Mouse (Mus musculus) granulocyte monocyte progenitor cell, adult 5-6 weeks (primary cell): ENCODE measurements at regions not wholly inside any gene's neighbourhood (a gene's known extent, or its start where the extent isn't known, plus 50 kb on each side); places are given as distances from the start of the nearest gene placed in this dataset.
A peak's percentile ranks its signal among the peaks of the same experiment; 100 is the strongest.
"Not testable (repeated sequence)": the region's sequence is repeated elsewhere in the genome, so short reads cannot be mapped to it uniquely, and the experiment has no call there.

Experiments
- ATAC-seq: replicated peaks from 2 replicates; pipeline ENCODE4 v1.8.0; 2016; ENCODE audit warnings: mild to moderate bottlenecking, moderate TSS enrichment, inconsistent platforms; ENCODE audit not compliant: poor library complexity, severe bottlenecking

DNA sequence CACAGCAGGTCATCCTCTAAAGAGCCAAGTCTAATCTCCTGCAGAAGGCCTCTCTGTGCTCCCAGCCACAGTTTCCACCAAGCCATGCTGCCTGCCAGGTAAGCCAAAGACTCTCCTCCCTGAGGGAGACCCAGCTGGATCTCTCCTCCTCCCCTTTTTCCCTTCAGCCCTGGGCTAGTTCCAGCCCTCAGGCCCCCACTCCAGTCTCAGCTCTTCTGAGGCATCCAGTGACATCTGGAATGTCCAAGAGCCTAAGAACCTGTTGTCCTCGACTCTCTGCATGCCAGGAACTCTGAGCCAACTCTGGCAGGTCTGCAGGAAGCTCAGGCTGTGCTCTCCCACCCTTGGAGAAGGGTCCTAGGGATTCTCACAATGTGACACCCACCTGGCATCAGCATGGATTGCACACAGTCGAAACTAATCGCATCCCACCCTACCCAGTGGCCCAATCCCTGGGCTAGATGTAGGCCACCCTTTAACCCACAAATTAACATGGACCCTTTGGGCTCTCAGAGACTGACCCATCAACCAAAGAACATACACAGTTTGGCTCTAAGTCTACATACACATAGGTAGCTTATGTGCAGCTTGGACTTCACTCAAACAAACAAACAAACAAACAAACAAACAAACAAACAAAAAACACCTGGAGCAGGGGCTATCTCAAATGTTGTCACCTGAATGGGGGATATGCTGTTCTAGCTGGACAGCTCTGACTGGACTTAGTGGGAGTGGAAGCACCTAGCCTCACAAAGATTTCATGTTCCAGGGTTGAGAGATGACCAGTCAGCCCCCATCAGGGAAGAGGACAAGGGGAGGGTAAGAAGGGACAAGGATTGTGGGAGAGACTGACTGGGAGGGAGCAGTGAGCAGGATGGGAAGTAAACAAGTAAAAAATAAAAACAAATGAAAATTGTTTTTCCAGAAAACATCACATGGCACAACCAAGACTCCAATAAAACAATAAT lies 57.9 kb upstream of the Zfp709 start:
- not testable (repeated sequence) for ATAC-seq

DNA sequence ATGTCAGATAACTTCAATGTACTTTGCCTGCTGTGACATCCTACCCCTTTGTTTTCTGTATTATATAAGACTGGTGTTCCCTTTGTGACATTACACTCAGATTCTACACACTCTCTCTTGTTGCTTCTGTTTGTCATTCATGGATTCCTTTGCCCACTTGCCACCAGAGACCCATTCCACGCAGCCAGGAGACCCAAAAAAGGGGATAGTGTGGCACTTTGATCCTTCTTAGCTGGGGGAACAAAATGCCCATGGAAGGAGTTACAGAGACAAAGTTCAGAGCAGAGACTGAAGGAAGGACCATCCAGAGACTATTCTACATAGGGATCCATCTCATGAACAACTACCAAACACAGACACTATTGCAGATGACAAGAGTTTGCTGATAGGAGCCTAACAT lies 59.1 kb upstream of the Zfp709 start:
- not testable (repeated sequence) for ATAC-seq

DNA sequence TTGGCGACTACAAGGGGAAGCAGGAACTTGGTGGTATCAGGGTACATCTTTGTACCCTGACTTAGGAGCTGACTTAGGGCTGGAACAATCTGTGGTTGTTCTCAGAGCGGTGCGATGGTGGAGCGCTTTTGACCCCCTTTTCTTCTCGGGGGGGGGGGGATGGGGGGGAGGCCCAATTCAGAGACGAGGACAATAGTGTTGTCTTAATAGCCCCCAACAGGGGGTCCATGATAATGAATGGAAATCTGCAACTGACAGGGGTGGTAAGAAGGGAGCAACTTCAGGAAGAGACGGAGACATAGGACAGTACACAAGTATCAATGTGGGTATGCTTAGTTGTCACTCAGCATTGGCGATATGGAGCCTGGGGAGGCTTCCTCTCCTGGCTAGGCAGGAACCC lies 61.9 kb upstream of the Zfp709 start:
- ATAC-seq = not testable (repeated sequence)

DNA sequence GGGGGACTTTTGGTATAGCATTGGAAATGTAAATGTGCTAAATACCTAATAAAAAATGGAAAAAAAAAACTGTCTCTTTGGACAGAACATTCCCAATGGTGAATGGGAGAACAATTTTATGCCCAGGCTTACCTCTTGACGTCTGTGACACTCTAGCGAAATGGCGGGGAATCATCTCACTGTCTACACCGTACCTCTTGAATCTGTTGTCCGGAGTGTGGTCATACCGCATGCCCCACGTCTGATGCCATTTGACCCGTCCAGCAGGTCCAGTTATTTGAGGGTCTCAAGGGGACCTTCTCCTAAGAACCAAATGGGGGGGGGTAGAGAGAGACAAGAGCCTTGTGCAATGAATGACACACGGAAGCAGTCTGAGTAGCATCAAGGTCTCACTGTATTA lies 62.4 kb upstream of the Zfp709 start:
- ATAC-seq = not testable (repeated sequence)

GRCm38 (mm10) chr8:71816272-71817034 lies 65.4 kb upstream of the Zfp709 start:
- ATAC-seq = not testable (repeated sequence)

DNA sequence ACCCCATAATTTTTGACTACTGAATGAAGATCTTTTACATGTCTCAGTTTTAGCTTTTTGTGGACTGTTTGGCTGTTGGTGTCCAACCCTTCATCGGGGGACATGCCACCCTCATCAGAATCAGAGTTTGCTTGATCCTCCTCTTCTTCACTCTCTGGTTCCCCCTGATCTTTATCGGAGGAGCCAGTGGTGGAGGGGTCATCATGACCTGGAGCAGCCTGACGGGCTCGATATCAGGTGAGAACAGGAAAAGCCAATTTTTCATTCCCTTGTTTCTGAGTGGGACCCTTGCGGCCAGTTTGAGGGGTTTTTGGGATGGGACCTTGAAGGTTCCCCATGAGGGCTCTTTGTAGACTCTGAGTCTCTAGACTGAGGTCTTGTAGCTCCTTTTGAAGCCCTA lies 66.0 kb upstream of the Zfp709 start:
- ATAC-seq = not testable (repeated sequence)

DNA sequence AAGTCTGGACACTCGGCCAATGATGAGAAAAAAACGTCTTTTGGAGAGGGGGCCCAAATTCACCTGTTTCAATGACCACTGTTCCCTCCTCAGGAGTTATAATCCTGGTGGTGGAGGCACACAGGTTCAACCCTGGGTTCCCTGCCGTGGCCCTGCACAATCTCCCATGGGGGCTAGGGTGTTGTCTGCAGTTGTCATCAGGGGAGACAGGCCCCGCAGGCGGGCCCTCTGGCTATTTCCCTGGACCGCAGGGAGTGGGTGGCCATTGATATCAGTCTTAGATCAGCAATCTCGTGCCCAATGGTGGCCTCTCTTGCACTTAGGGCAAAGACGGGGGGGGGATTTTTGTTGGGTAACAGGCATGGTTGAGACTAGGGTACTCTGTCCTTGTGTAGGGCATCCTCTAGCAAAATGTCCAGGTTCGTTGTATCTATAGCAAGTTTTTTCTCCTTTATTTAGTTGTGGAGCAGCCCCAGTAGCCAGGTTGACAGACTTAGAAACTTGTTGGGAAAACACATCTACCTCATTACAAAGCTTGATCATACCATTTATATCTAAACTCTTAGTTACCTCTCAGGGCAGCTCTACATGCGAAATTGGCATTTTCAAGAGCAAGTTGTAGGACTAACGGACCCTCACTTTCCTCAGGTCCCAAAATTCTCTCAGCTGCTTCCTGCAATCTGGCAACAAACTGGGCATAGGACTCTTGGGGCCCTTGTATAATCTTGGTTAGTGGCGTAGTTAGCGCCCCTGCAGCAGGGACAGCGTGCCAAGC lies 66.9 kb upstream of the Zfp709 start:
- not testable (repeated sequence) for ATAC-seq

DNA sequence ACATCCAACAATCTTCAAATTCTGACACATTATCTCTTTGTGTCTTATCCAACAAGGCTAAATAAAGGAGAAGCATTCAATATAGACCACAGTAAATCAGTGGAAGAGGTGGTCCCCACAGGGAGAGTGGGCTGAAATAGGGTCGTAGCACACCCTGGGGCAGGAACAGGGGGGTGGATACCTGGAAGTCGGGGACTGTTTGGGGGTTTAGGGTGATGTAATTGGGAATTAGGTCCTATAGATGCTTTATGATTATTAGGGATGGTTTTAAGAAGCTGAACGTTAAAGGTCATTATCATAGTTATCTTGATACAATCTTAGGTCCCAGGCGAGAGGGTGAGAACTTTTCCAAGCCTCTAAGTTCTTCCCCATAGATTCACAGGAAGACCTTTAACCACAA lies 67.9 kb upstream of the Zfp709 start:
- not testable (repeated sequence) for ATAC-seq

- ATAC-seq = not testable (repeated sequence)
These were observed 68.6 kb upstream of the Zfp709 start for GRCm38 (mm10) chr8:71813239-71813638.

DNA sequence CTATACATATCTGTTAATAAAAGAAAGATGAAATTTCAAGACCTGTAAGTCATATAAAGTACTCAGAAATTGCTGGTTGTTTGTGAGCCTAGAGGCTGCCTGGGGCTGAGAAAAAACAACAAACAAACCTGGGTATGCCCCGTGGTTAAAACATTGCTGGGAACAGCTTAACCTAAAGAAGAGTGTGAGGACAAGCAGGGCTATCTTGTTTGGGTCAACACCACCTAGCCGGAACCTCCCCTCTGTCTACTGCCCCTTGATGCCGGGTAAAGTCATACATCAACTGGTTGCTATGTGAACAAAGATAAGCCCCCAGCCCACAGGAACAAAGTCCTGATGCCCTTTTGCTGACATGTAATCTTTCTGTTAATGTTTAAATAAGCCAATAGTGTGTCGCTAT lies 74.0 kb upstream of the Zfp709 start:
- not testable (repeated sequence) for ATAC-seq

DNA sequence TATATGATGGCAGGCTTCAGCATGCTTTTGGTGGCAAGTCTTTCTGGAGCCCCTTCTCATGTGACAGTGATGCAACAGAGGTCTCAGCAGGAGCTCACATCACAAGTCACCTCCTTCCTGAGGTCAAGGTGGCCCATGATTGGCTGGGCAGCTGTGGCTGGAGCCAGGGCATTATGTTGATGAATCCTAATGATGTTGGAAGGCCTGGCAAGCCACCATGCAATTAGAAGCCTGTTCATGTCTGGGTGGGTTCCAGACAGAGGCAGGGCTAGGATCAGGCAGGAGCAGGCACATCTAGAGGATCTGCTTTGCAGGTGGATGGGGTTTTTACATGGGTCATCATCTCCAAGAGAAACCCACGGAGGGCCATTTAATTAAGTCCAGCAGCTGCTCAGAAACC lies 77.2 kb upstream of the Zfp709 start:
- ATAC-seq = not testable (repeated sequence)

DNA sequence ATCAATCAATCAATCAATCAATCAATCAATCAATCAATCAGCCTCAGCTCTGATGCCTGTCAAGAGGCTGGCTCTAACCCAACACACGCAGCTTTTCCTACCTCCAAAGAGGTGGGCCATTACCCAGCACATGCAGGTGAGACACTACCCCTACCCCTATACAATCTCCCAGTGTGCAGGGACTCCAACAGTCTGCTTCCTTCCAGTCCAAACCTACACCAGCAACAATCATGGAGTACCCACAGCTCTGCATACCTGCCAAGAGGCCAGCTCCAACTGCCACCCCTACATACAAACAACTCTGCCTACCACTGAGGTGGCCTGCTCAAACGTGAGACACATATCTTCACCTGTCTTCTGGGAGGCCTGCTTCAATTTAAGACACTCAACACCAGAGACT lies 76.7 kb upstream of the Fcho1 start:
- ATAC-seq = not testable (repeated sequence)

DNA sequence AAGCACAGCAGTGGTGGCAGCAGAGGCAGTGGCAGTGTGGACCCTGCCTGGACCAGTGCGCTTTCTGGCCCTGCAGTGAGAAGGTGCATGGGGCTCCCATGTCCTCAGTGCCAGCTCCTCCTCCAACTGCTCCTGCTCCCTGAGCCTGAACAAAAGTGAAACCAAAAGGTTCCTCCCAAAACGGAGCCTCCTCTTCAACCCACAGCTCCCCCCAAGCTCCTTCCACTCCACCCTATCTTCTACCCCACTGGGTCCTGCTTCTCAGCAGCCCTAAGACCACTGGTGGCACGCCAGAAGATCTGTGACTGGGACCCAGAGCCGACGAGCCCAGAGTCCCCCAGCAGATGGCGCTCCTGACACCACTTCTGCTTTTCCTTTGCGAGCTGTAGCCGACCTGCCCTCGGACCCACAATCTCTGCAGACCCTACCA lies 63.5 kb upstream of the Fcho1 start:
- ATAC-seq = peak; percentile 88

DNA sequence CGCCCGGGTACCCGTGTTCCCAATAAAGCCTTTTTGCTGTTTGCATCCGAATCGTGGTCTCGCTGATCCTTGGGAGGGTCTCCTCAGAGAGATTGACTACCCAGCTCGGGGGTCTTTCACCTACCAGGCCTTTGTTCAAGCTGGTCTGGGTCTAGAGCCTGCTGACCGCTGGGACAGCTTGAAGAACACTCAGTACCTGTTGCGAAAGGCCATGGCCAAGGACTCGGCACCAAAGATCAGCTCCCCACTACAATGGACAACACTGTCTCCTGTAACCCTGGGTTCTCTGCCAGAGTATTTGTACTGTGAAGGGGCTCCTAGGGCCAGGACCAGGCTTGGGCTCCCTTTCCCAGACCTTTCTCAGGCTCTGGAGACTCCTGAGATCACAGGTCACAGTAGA lies 55.1 kb upstream of the Fcho1 start:
- not testable (repeated sequence) for ATAC-seq

DNA sequence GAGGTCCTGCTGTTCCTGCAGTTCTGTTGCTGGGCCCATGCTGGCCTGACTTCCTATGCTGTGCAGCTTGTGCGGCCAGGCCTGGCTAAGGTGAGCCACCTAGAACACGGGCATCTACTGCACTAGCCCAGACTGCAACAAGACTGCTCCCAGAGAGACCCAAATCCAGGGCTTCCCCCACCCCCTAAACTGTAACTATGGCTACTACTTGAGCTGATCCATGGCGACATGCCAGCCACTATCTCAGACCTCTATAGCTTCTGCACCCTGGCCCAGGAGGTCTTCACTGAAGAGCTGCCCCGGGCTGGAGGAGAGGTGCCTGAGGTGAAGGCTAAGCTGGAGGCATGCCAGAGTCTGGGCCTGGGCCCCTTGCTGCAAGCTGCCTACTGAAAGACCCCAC lies 54.3 kb upstream of the Fcho1 start:
- not testable (repeated sequence) for ATAC-seq

DNA sequence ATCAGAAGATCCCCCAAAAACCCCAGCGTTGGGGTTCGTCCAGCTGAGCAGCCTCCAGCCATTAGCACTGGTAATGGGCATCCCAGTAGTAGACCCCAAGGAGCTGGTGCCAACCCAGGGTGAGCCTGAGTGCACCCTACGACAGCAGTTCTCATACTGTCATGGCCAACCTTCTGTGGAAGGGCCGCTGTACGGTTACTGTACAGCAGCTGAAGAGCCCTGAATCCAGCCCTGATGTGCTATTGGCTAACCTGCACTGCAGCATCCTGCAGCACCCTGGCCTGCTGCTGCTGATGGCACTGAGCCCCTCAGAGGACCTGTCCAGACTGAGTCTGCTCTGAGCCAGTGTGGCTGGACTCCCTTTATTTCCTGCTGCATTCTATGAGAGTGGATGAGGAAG lies 53.9 kb upstream of the Fcho1 start:
- not testable (repeated sequence) for ATAC-seq

DNA sequence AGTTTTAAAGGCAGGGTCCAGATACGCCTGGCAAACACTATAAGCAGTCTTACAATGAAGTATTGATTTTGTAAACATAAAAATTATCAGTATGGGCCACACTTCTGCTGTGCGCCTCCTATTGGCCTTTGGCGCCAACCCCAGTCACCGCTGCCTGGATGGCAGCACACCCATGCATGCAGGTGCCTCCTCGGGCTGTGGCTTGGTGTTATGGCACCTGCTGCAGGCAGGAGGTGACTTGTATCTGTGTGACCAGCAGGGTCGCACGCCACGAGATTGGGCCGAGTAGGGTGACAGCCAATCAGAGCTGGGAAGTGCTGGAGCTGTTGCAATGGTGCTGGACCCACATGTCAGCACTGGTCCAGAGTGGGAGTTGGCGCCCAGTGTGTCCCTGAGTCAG lies 53.4 kb upstream of the Fcho1 start:
- ATAC-seq = no peak
